Mouse (Mus musculus) brown adipose tissue, adult 24 weeks (tissue): ENCODE data around the gene Vat1. TPM values are rescaled to one million over a fixed set of nuclear protein-coding genes. Genes with fewer than 3 reads are reported as not detected.
A peak's percentile ranks its signal among the peaks of the same experiment; 100 is the strongest.
"Not testable (repeated sequence)": the region's sequence is repeated elsewhere in the genome, so short reads cannot be mapped to it uniquely, and the experiment has no call there.

ENCODE experiments used
- H3K27ac ChIP-seq: fragments of 200-500 bp; replicated peaks from 2 replicates; pipeline ENCODE4 v1.5.1; 2012; ENCODE audit warnings: low read depth, mild to moderate bottlenecking, low read length
- H3K4me1 ChIP-seq: fragments of 200-500 bp; 2 replicates; pipeline ENCODE4 v1.6.1; 2012; ENCODE audit warnings: low read length, mixed read lengths; ENCODE audit not compliant: control insufficient read depth, insufficient read depth, insufficient read length
- H3K4me3 ChIP-seq: fragments of 200-500 bp; 2 replicates; pipeline ENCODE4 v1.5.1; 2012; ENCODE audit warnings: low read depth, mild to moderate bottlenecking, low read length, moderate library complexity; ENCODE audit not compliant: insufficient read depth
- polyA plus RNA-seq: library from polyadenylated mRNA; stranded (reverse); fragments of >200 nt; gene quantifications from 2 replicates; pipeline ENCODE4 v1.2.4, GENCODE M21; 2012; ENCODE audit not compliant: missing spikeins, insufficient read depth, insufficient read length

Vat1 gene
- polyA plus RNA-seq, 1 experiment, result 22.4 TPM

GRCm38 (mm10) chr11:101438006-101438405 lies 28.0 kb downstream of the Vat1 start:
- H3K4me1 ChIP-seq, H3K27ac ChIP-seq, H3K4me3 ChIP-seq: not testable (repeated sequence)

GRCm38 (mm10) chr11:101436916-101437315 lies 29.1 kb downstream of the Vat1 start:
- Histone ChIP-seq H3K27ac (no peak overlapping the region), H3K4me3 (no peak overlapping the region), H3K4me1 (no peaks in the 10 kb centered on the region)

- H3K27ac ChIP-seq, result no peak overlapping the region
- H3K4me3 ChIP-seq, result no peak overlapping the region
- H3K4me1 ChIP-seq, result no peaks in the 10 kb centered on the region
Observed at GRCm38 (mm10) chr11:101435831-101436230, 30.2 kb downstream of the Vat1 start.

GRCm38 (mm10) chr11:101433396-101433795 lies 32.6 kb downstream of the Vat1 start:
- H3K4me3 ChIP-seq, result no peak overlapping the region
- H3K27ac ChIP-seq, result no peak overlapping the region
- no peaks in the 10 kb centered on the region for H3K4me1 ChIP-seq

- no peak overlapping the region for H3K4me3 ChIP-seq
- no peaks in the 10 kb centered on the region; the same call in 1 of the 2 replicates for H3K4me1 ChIP-seq
- no peak overlapping the region for H3K27ac ChIP-seq
Observed at GRCm38 (mm10) chr11:101431327-101431726, 34.7 kb downstream of the Vat1 start.

- Histone ChIP-seq H3K27ac (no peak overlapping the region), H3K4me1 (peaks cover 8% of the 10 kb centered on the region), H3K4me3 (peak overlapping the region; percentile 93)
Observed at GRCm38 (mm10) chr11:101426165-101426564, 39.9 kb downstream of the Vat1 start.

- Histone ChIP-seq H3K4me1 (peaks cover 8% of the 10 kb centered on the region), H3K27ac (peak within 1 kb of the TSS; percentile 73), H3K4me3 (peak within 1 kb of the TSS; percentile 93)
Observed at GRCm38 (mm10) chr11:101424925-101425813, 40.9 kb downstream of the Vat1 start, which contains the start of the genes Rundc1 and Ptges3l. Gene Rundc1 (plus strand): TSS chr11:101425085. Gene Ptges3l (minus strand): TSS chr11:101425333.

- H3K27ac ChIP-seq, result peak within 1 kb of the TSS; percentile 73
- H3K4me3 ChIP-seq, result peak within 1 kb of the TSS; percentile 93
- peaks cover 8% of the 10 kb centered on the region for H3K4me1 ChIP-seq
Observed at GRCm38 (mm10) chr11:101424105-101424851, 41.8 kb downstream of the Vat1 start, which contains the start of gene Gm27029. Gene Gm27029 (minus strand): TSS chr11:101424796.

- no peak overlapping the region for H3K27ac ChIP-seq
- peaks cover 5% of the 10 kb centered on the region; the same call in 1 of the 2 replicates for H3K4me1 ChIP-seq
- no peak overlapping the region for H3K4me3 ChIP-seq
Observed at GRCm38 (mm10) chr11:101420148-101420547, 45.9 kb downstream of the Vat1 start.

GRCm38 (mm10) chr11:101419610-101420009 lies 46.4 kb downstream of the Vat1 start:
- Histone ChIP-seq H3K4me1 (peaks cover 5% of the 10 kb centered on the region; the same call in 1 of the 2 replicates), H3K4me3 (no peak overlapping the region), H3K27ac (no peak overlapping the region)

GRCm38 (mm10) chr11:101418991-101419390 lies 47.0 kb downstream of the Vat1 start:
- no peak overlapping the region for H3K4me3 ChIP-seq
- H3K4me1 ChIP-seq, result peaks cover 1% of the 10 kb centered on the region; the same call in 1 of the 2 replicates
- H3K27ac ChIP-seq, result no peak overlapping the region

- Histone ChIP-seq H3K4me1 (no peaks in the 10 kb centered on the region), H3K4me3 (peak within 1 kb of the TSS; percentile 97), H3K27ac (peak within 1 kb of the TSS; percentile 94)
Observed at GRCm38 (mm10) chr11:101417101-101417855, 48.8 kb downstream of the Vat1 start, which contains the start of gene Aarsd1. Gene Aarsd1 (minus strand): TSS chr11:101417615.

GRCm38 (mm10) chr11:101416433-101417100 lies 49.5 kb downstream of the Vat1 start:
- Histone ChIP-seq H3K27ac (no peak overlapping the region), H3K4me1 (no peaks in the 10 kb centered on the region), H3K4me3 (peak overlapping the region; percentile 97)

- Histone ChIP-seq H3K27ac (no peak overlapping the region), H3K4me1 (no peaks in the 10 kb centered on the region), H3K4me3 (no peak overlapping the region)
Observed at GRCm38 (mm10) chr11:101415306-101415705, 50.7 kb downstream of the Vat1 start.
